Mouse (Mus musculus) bone marrow macrophage, adult 2 months (primary cell): ENCODE results near the gene Tgfbr2.

Experiments
- CTCF ChIP-seq: IDR thresholded peaks from 2 replicates; pipeline ENCODE4 v1.5.1; 2012; ENCODE audit warnings: low read depth, mild to moderate bottlenecking, low read length, moderate library complexity
- POLR2A ChIP-seq: IDR thresholded peaks from 2 replicates; pipeline ENCODE4 v1.6.1; 2012; ENCODE audit warnings: mild to moderate bottlenecking, low read depth, low read length, borderline replicate concordance

- TF ChIP-seq CTCF: no peak
- TF ChIP-seq POLR2A: no peak
Measured at GRCm38 (mm10) chr9:116111149-116111970, 63.8 kb downstream of the Tgfbr2 start.
